Mouse (Mus musculus): Measurements from ENCODE around the gene Scaf4.

- TF ChIP-seq POLR2A (IDR thresholded peaks at IDR 0.05; ENCODE audit: insufficient read depth, low read length) (no peak), EP300 (IDR thresholded peaks at IDR 0.05; ENCODE audit: insufficient read depth, low read depth, low read length) (no peak)
These were observed 25.4 kb downstream of the Scaf4 start for GRCm38 (mm10) chr16:90258950-90259349.

Data from ES-Bruce4 (cell line).